Mouse (Mus musculus) lung, postnatal 4 days (tissue): Measurements from ENCODE around the gene Usp2.

ENCODE experiments used
- DNase-seq, 2 experiments: peaks; one replicate each; pipeline ENCODE4 v3.0.0; 2021

Gene Usp2

GRCm38 (mm10) chr9:44066785-44067225 is at the start of gene Usp2:
Usp2 (plus strand) TSS chr9:44067021.
- DNase-seq: peak; percentile 98 to 100

- no peak for DNase-seq
Observed at GRCm38 (mm10) chr9:44017846-44018245, 49.0 kb upstream of the Usp2 start.

GRCm38 (mm10) chr9:44020001-44020400 is 46.8 kb upstream of the Usp2 start:
- DNase-seq: no peak

GRCm38 (mm10) chr9:44022100-44022847 is 44.5 kb upstream of the Usp2 start:
- no peak for DNase-seq

GRCm38 (mm10) chr9:44024096-44024495 is 42.7 kb upstream of the Usp2 start:
- DNase-seq: no peak

GRCm38 (mm10) chr9:44029580-44030236 is 37.1 kb upstream of the Usp2 start:
- DNase-seq: no peak

- no peak for DNase-seq
Observed at GRCm38 (mm10) chr9:44030646-44031045, 36.2 kb upstream of the Usp2 start.

- no peak for DNase-seq
Observed at GRCm38 (mm10) chr9:44031079-44031478, 35.7 kb upstream of the Usp2 start.

- no peak for DNase-seq
Observed at GRCm38 (mm10) chr9:44031946-44032345, 34.9 kb upstream of the Usp2 start.

- no peak for DNase-seq
Observed at GRCm38 (mm10) chr9:44033317-44033716, 33.5 kb upstream of the Usp2 start.

GRCm38 (mm10) chr9:44033957-44034727 is 32.7 kb upstream of the Usp2 start:
- no peak for DNase-seq

GRCm38 (mm10) chr9:44037106-44037505 is 29.7 kb upstream of the Usp2 start:
- DNase-seq: no peak

- no peak for DNase-seq
Observed at GRCm38 (mm10) chr9:44041511-44042395, 25.1 kb upstream of the Usp2 start.

GRCm38 (mm10) chr9:44042396-44042680 is 24.5 kb upstream of the Usp2 start:
- DNase-seq: no peak

GRCm38 (mm10) chr9:44042836-44043707 is 23.7 kb upstream of the Usp2 start, which contains the start of gene Thy1:
Thy1 (plus strand) TSS chr9:44043384.
- peak in 1 of 2 experiments; percentile 16 for DNase-seq

GRCm38 (mm10) chr9:44043708-44044425 is 23.0 kb upstream of the Usp2 start:
- no peak for DNase-seq

GRCm38 (mm10) chr9:44044426-44045157 is 22.2 kb upstream of the Usp2 start:
- DNase-seq: no peak

GRCm38 (mm10) chr9:44045158-44045883 is 21.5 kb upstream of the Usp2 start:
- DNase-seq: no peak

GRCm38 (mm10) chr9:44045884-44046272 is 20.9 kb upstream of the Usp2 start:
- no peak for DNase-seq

GRCm38 (mm10) chr9:44046426-44046825 is 20.4 kb upstream of the Usp2 start:
- no peak for DNase-seq
